Mouse (Mus musculus): ENCODE data around the gene Wdr20.

GRCm38 (mm10) chr12:110695676-110696171, 42.0 kb upstream of the Wdr20 start:
- no peak for TF ChIP-seq CTCF (IDR thresholded peaks at IDR 0.05; ENCODE audit: control insufficient read depth, insufficient read depth, insufficient replicate concordance, low read depth, low read length)
- TF ChIP-seq POLR2A (IDR thresholded peaks at IDR 0.05; ENCODE audit: control insufficient read depth, low read depth, low read length) = no peak; the same call in 1 of the 2 replicates

All from testis, adult 2 months (tissue).